Mouse (Mus musculus) olfactory bulb, adult 2 months (tissue): ENCODE measurements around the gene Cbfb.

Experiments used
- CTCF ChIP-seq: fragments of 200-500 bp; IDR thresholded peaks from 2 replicates; pipeline ENCODE4 v1.5.1; 2012; ENCODE audit warnings: low read depth, mild to moderate bottlenecking, low read length, moderate library complexity; ENCODE audit not compliant: insufficient read depth
- POLR2A ChIP-seq: fragments of 200-500 bp; IDR thresholded peaks from 2 replicates; pipeline ENCODE4 v1.6.1; 2012; ENCODE audit warnings: mild to moderate bottlenecking, low read depth, low read length, moderate library complexity; ENCODE audit not compliant: insufficient read depth

DNA sequence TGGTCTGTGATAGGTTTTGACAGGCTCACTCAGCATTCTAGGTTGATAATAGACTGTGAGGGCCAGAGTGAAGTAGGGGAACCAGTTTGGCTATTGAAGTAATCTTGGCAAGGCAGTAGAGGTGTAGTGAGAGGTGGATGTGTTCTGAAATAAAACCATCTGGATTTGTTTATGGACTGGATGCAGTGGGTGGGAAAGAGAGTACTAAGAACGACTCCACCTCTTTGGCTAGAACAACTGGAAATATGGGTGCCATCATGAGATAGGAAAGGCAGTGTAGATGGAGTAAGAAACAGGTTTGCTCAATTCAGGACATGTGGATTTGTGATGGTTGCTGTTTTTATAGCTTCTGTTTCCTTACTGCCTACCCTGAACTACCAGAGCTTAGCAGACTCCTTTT, 11.7 kb downstream of the Cbfb start:
- TF ChIP-seq POLR2A (no peak), CTCF (no peak)
